Mouse (Mus musculus) cerebellum, postnatal 25 days (tissue): Measurements from ENCODE around the gene Rcor3.
A peak's percentile ranks its signal among the peaks of the same experiment; 100 is the strongest.

Experiments
- DNase-seq, 2 experiments: peaks; one replicate each; pipeline ENCODE4 v3.0.0; 2021; ENCODE audit warnings: mixed read lengths in 2 of 2

Gene Rcor3

GRCm38 (mm10) chr1:192092879-192093660 lies 44.8 kb downstream of the Rcor3 start:
- peak; percentile 83 to 89 for DNase-seq

GRCm38 (mm10) chr1:192091806-192092772 lies 45.8 kb downstream of the Rcor3 start, which contains the start of gene Traf5:
TSS of gene Traf5 (minus strand) at chr1:192092559.
- peak; percentile 84 to 93 for DNase-seq

GRCm38 (mm10) chr1:192090689-192091567 lies 46.9 kb downstream of the Rcor3 start:
- DNase-seq: no peak

- no peak for DNase-seq
These were observed 47.6 kb downstream of the Rcor3 start for GRCm38 (mm10) chr1:192090281-192090680.

- no peak for DNase-seq
These were observed 48.4 kb downstream of the Rcor3 start for GRCm38 (mm10) chr1:192089208-192090166.

- DNase-seq: no peak
These were observed 49.9 kb downstream of the Rcor3 start for GRCm38 (mm10) chr1:192088011-192088410.

GRCm38 (mm10) chr1:192087098-192087497 lies 50.8 kb downstream of the Rcor3 start:
- no peak for DNase-seq

GRCm38 (mm10) chr1:192086279-192087037 lies 51.4 kb downstream of the Rcor3 start:
- no peak for DNase-seq

- no peak for DNase-seq
These were observed 52.6 kb downstream of the Rcor3 start for GRCm38 (mm10) chr1:192085218-192085617.

GRCm38 (mm10) chr1:192082646-192083045 lies 55.2 kb downstream of the Rcor3 start:
- no peak for DNase-seq

GRCm38 (mm10) chr1:192081129-192081528 lies 56.7 kb downstream of the Rcor3 start:
- no peak for DNase-seq

- DNase-seq: no peak
These were observed 58.7 kb downstream of the Rcor3 start for GRCm38 (mm10) chr1:192079121-192079520.

GRCm38 (mm10) chr1:192078406-192078805 lies 59.5 kb downstream of the Rcor3 start:
- DNase-seq: no peak

GRCm38 (mm10) chr1:192076796-192077535 lies 60.9 kb downstream of the Rcor3 start:
- peak in 1 of 2 experiments; percentile 40 for DNase-seq

- no peak for DNase-seq
These were observed 61.8 kb downstream of the Rcor3 start for GRCm38 (mm10) chr1:192076101-192076500.

- DNase-seq: no peak
These were observed 63.0 kb downstream of the Rcor3 start for GRCm38 (mm10) chr1:192074824-192075223.

- no peak for DNase-seq
These were observed 65.4 kb downstream of the Rcor3 start for GRCm38 (mm10) chr1:192072426-192072825.

- DNase-seq: no peak
These were observed 67.2 kb downstream of the Rcor3 start for GRCm38 (mm10) chr1:192070618-192071051.

- peak; percentile 25 to 35 for DNase-seq
These were observed 67.8 kb downstream of the Rcor3 start for GRCm38 (mm10) chr1:192069971-192070591.
